Mouse (Mus musculus): ENCODE measurements at regions not wholly inside any gene's neighbourhood (a gene's known extent, or its start where the extent isn't known, plus 50 kb on each side); places are given as distances from the start of the nearest gene placed in this dataset.

DNA sequence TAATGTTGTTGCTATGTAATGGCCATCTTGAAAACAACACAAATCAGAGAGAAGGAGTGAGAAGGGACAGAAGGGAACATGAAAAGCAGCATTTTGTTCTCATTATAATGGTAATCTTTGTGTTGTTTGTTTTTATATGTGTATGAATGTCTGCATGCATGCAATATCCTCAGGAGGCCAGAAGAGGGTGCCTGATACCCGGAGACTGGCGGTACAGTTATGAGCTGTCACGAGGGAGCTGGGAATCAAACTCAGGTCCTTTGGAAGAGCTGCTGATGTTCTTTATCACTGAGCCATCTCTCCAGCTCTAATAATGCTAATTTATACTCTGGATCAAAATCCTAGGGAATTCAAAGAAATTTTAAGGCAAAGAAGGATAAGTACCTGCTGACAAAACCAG lies 147.0 kb upstream of the Tenm4 start:
- TF ChIP-seq POLR2A (IDR thresholded peaks at IDR 0.05; ENCODE audit: extremely low read depth, insufficient read depth, low read length) (no peak), CTCF (IDR thresholded peaks at IDR 0.05; ENCODE audit: extremely low read depth, insufficient read depth, low read length) (no peak)
